Mouse (Mus musculus): Measurements from ENCODE around the gene Cacna1i. TPM values are rescaled to one million over a fixed set of nuclear protein-coding genes. Genes with fewer than 3 reads are reported as not detected.

The Cacna1i gene
- polyA plus RNA-seq, 1 experiment = 2.8 TPM

DNA sequence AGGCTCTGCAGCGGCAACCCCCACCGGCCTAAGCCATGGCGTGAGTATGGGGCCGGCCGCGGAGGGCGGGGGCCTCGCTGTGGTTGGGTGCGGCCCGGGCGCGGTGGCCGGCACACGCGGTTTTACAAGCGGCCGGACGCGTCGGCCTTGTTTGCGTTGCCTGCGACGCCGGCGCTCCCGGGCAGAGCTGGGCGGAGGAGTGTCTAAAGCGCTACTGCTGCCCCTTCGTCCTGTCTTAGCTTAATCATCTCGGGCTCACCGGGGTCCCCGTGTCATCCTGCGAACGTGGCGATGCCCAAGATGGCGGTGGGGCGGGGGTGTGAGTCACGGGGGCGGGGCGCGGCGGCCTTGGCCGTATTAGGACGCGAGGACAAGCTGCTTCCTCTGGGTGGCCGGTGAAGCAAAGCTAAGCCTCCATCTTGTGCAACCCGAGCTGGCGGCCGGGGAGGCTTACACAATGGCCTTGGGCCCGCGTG is 31.4 kb upstream of the Cacna1i start:
- TF ChIP-seq CTCF (IDR thresholded peaks at IDR 0.05; ENCODE audit: control insufficient read depth, insufficient read depth, low read length) (no peak), POLR2A (IDR thresholded peaks at IDR 0.05; ENCODE audit: borderline replicate concordance, control insufficient read depth, low read depth, low read length) (peak; percentile 48; the same call in 1 of the 2 replicates)
- WGBS = under 1% methylated on average over 51 of the region's 51 CpGs
- Histone ChIP-seq H3K4me3 (replicated peaks; ENCODE audit: control insufficient read depth, low read depth, low read length) (peak overlapping the region; percentile 91), H3K27ac (ENCODE audit: control insufficient read depth, insufficient read depth, low read depth, low read length, poor library complexity) (peak overlapping the region; percentile 98), H3K4me1 (ENCODE audit: control insufficient read depth, insufficient read depth, low read length) (peaks cover 1% of the 10 kb centered on the region; the same call in 1 of the 2 replicates)

DNA sequence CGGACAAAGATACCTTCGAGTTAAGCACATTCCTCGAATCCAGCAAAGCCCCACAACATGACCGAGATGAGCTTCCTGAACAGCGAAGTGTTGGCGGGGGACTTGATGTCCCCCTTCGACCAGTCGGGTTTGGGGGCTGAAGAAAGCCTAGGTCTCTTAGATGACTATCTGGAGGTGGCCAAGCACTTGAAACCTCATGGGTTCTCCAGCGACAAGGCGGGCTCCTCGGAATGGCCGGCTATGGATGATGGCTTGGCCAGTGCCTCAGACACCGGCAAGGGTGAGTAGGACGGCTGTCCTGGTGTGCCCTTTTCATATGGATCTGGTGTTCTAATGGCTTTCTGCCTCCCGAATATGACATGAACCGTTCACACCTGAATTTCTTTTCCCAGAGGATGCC is 30.8 kb upstream of the Cacna1i start:
- Histone ChIP-seq H3K27ac (ENCODE audit: control insufficient read depth, insufficient read depth, low read depth, low read length, poor library complexity) (peak overlapping the region; percentile 76), H3K4me3 (replicated peaks; ENCODE audit: control insufficient read depth, low read depth, low read length) (peak overlapping the region; percentile 91), H3K4me1 (ENCODE audit: control insufficient read depth, insufficient read depth, low read length) (peaks cover 1% of the 10 kb centered on the region; the same call in 1 of the 2 replicates)
- TF ChIP-seq CTCF (IDR thresholded peaks at IDR 0.05; ENCODE audit: control insufficient read depth, insufficient read depth, low read length) = no peak
- no peak for TF ChIP-seq POLR2A (IDR thresholded peaks at IDR 0.05; ENCODE audit: borderline replicate concordance, control insufficient read depth, low read depth, low read length)
- WGBS = 8% methylated on average over 16 of the region's 16 CpGs

DNA sequence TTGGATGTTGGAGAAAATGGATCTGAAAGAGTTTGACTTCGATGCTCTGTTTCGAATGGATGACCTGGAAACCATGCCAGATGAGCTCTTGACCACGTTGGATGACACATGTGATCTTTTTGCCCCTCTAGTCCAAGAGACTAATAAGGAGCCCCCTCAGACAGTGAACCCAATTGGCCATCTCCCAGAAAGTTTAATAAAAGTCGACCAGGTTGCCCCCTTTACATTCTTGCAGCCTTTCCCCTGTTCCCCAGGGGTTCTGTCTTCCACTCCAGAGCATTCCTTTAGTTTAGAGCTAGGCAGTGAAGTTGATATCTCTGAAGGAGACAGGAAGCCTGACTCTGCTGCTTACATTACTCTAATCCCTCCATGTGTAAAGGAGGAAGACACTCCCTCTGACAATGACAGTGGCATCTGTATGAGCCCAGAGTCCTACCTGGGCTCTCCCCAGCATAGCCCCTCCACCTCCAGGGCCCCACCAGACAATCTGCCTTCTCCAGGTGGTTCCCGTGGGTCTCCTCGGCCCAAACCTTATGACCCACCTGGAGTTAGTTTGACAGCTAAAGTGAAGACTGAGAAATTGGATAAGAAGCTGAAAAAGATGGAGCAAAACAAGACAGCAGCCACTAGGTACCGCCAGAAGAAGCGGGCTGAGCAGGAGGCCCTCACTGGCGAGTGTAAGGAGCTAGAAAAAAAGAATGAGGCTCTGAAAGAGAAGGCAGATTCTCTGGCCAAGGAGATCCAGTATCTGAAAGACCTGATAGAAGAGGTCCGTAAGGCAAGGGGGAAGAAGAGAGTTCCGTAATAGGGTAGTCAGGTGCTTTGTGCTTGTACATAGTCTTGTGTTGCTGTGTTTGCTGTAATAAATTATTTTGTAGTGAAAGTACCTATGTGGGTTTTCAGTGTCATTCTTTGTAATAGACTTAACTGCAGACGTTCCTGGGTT is 30.1 kb upstream of the Cacna1i start:
- 54% methylated on average over 12 of the region's 12 CpGs for WGBS
- H3K27ac ChIP-seq (ENCODE audit: control insufficient read depth, insufficient read depth, low read depth, low read length, poor library complexity) = peak overlapping the region; percentile 76
- H3K4me1 ChIP-seq (ENCODE audit: control insufficient read depth, insufficient read depth, low read length) = peaks cover 1% of the 10 kb centered on the region; the same call in 1 of the 2 replicates
- H3K4me3 ChIP-seq (replicated peaks; ENCODE audit: control insufficient read depth, low read depth, low read length) = peak overlapping the region; percentile 91
- TF ChIP-seq CTCF (IDR thresholded peaks at IDR 0.05; ENCODE audit: control insufficient read depth, insufficient read depth, low read length) = no peak
- no peak for TF ChIP-seq POLR2A (IDR thresholded peaks at IDR 0.05; ENCODE audit: borderline replicate concordance, control insufficient read depth, low read depth, low read length)

DNA sequence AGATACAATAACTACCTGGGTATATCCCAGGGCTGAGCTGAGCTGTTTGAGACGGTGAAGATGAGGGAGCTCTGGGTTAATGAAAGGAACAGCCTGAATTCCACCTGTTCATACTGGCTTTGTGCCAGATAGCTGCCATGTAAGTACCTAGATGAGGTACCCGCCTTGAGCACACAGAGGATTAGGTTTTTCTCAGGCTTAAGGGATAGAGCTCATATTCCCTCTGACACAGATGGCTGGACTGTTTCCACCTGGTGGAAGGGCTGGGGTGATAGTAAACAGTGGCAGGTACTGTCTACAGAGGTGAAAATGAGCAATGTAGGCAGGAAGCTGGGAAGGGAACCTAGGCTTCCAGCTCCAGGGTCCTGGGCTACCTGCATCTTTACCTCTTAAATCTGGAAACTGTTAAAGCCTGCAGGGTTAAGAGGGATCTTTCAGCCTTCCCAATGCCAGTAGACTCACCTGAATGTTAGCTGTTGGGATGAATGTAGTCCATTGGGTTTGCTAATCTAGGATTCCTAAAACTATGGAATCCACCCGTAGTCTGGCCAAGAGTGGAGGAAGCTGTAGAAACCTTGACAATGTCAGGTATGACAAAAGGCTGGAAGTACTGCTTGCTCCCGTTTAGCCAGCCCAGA is 29.3 kb upstream of the Cacna1i start:
- no peak for TF ChIP-seq POLR2A (IDR thresholded peaks at IDR 0.05; ENCODE audit: borderline replicate concordance, control insufficient read depth, low read depth, low read length)
- no peak for TF ChIP-seq CTCF (IDR thresholded peaks at IDR 0.05; ENCODE audit: control insufficient read depth, insufficient read depth, low read length)
- Histone ChIP-seq H3K4me1 (ENCODE audit: control insufficient read depth, insufficient read depth, low read length) (peaks cover 1% of the 10 kb centered on the region; the same call in 1 of the 2 replicates), H3K4me3 (replicated peaks; ENCODE audit: control insufficient read depth, low read depth, low read length) (no peak overlapping the region), H3K27ac (ENCODE audit: control insufficient read depth, insufficient read depth, low read depth, low read length, poor library complexity) (peak overlapping the region; percentile 62)
- WGBS = 34% methylated on average over 4 of the region's 4 CpGs

DNA sequence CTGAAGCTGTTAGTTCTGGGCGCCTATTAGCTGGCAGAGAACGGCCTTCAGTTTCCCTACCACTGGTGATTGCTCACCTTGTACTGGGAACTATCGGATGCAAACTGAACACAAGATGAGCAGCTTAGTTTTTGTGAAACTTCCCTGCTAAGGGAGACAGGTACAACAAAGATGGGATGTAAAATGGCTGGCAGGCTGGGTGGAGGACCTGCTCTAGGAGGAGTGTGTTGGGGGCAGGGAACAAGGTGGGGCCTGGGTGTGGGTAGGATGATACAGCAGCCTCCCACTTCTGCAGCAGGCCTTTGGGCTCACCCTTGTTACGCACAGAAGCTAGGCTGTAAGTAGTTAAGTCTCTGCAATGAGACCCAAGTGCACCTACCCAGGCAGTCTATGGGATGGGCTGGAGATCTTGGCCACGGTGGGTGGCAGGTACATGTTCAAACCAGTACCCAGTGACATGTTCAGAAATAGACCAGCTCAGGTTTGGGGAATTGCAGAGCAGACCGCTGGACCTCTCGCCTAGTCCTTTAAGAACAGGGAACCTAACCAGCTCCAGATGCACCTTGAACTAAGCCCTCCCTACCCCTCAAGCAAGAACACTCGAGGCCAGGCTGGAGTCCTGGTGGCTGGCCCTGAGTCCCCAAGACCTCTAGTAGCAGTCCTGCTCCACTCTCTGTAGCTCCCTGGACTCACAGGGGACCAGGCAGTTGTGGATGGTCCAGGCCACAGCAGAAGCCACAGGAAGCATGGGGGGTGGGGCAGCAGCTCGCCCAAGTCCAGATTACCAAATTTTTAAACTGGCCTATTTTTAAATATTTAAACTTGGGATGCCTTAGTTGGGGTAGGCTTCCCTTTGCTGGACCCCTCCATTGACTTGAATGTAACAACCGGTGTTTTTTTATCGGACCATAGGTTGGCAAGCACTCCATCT is 28.5 kb upstream of the Cacna1i start:
- 57% methylated on average over 11 of the region's 11 CpGs for WGBS
- Histone ChIP-seq H3K4me1 (ENCODE audit: control insufficient read depth, insufficient read depth, low read length) (peaks cover 1% of the 10 kb centered on the region; the same call in 1 of the 2 replicates), H3K27ac (ENCODE audit: control insufficient read depth, insufficient read depth, low read depth, low read length, poor library complexity) (peak overlapping the region; percentile 62), H3K4me3 (replicated peaks; ENCODE audit: control insufficient read depth, low read depth, low read length) (no peak overlapping the region)
- TF ChIP-seq POLR2A (IDR thresholded peaks at IDR 0.05; ENCODE audit: borderline replicate concordance, control insufficient read depth, low read depth, low read length) (no peak), CTCF (IDR thresholded peaks at IDR 0.05; ENCODE audit: control insufficient read depth, insufficient read depth, low read length) (no peak)

DNA sequence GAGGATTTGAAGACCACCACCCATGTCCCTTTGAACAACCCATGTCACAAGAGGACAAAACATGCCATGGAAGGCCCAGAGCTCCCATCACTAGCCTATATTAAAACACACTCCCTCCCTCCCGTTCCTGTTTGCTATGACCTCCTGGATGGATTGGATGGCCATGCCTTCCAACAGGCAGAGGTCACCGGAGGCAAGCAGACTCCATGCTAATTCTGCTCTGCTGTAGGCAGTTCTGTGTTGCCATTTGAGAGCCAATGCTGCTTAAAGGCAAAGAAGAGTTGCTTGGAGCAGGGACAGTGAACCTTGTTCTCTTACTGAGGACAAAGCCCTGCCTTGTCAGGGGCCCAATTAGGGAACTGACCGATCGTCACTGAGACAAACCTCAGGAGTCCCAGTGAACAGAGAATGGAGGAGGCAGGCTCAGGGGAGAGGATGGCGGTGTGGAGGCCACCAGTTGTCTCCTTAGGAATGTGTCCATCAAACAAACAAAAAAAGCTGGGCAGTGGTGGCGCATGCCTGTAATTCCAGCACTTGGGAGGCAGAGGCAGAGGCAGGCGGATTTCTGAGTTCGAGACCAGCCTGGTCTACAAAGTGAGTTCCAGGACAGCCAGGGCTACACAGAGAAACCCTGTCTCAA is 27.5 kb upstream of the Cacna1i start:
- Histone ChIP-seq H3K4me3 (replicated peaks; ENCODE audit: control insufficient read depth, low read depth, low read length) (no peak overlapping the region), H3K27ac (ENCODE audit: control insufficient read depth, insufficient read depth, low read depth, low read length, poor library complexity) (no peak overlapping the region), H3K4me1 (ENCODE audit: control insufficient read depth, insufficient read depth, low read length) (peaks cover 1% of the 10 kb centered on the region; the same call in 1 of the 2 replicates)
- 87% methylated on average over 8 of the region's 8 CpGs for WGBS
- TF ChIP-seq POLR2A (IDR thresholded peaks at IDR 0.05; ENCODE audit: borderline replicate concordance, control insufficient read depth, low read depth, low read length) (no peak), CTCF (IDR thresholded peaks at IDR 0.05; ENCODE audit: control insufficient read depth, insufficient read depth, low read length) (no peak)

DNA sequence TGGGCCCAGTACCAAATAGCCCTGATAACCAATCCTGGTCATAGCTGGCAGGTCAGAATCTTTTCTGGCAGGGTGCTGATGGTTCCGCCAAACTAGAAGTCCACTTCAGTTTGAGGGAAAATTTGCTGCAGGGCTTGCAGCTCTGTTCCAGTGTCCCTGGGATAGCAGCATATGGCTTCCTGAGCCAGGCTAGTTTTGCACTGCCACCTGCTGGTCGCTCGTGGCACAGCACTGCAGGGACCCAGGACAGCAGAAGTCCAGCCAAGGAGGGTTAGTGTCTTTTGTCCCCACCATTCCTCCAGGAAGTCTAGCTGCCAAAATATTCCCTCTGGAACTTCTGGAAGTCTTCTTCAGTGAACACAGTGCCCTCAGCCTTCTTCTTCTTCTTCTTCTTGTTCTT is 26.4 kb upstream of the Cacna1i start:
- no peak overlapping the region for H3K4me3 ChIP-seq (replicated peaks; ENCODE audit: control insufficient read depth, low read depth, low read length)
- peaks cover 1% of the 10 kb centered on the region; the same call in 1 of the 2 replicates for H3K4me1 ChIP-seq (ENCODE audit: control insufficient read depth, insufficient read depth, low read length)
- 13% methylated on average over 3 of the region's 3 CpGs for WGBS
- TF ChIP-seq POLR2A (IDR thresholded peaks at IDR 0.05; ENCODE audit: borderline replicate concordance, control insufficient read depth, low read depth, low read length) (peak; percentile 23; the same call in 1 of the 2 replicates), CTCF (IDR thresholded peaks at IDR 0.05; ENCODE audit: control insufficient read depth, insufficient read depth, low read length) (peak; percentile 99)
- H3K27ac ChIP-seq (ENCODE audit: control insufficient read depth, insufficient read depth, low read depth, low read length, poor library complexity) = no peak overlapping the region

All from bone marrow, adult 2 months (tissue).